Mouse (Mus musculus) CH12.LX (cell line): ENCODE data around the gene Epha6. TPM values are rescaled to one million over a fixed set of nuclear protein-coding genes. Genes with fewer than 3 reads are reported as not detected.

Experiments used
- DNase-seq: peaks from one replicate; pipeline ENCODE4 v3.0.0-alpha.2; 2013; ENCODE audit errors: extremely low read depth
- H3K27ac ChIP-seq: 2 replicates; pipeline ENCODE4 v1.5.1; 2012; ENCODE audit warnings: low read depth, mild to moderate bottlenecking, control low read depth, moderate library complexity; ENCODE audit not compliant: insufficient read depth
- H3K27me3 ChIP-seq: replicated peaks from 2 replicates; pipeline ENCODE3; 2012; ENCODE audit warnings: inconsistent platforms
- H3K36me3 ChIP-seq, 2 experiments: replicated peaks in 1 of 2; 2 replicates each; pipeline versions ENCODE3 to v1.6.1; 2012; ENCODE audit warnings: inconsistent platforms in 1 of 2, low read length in 1 of 2, mild to moderate bottlenecking in 1 of 2, mixed read lengths in 1 of 2, moderate library complexity in 1 of 2; ENCODE audit not compliant: control insufficient read depth in 1 of 2, insufficient read depth in 1 of 2
- H3K4me1 ChIP-seq, 2 experiments: 2 replicates each; pipeline ENCODE4 v1.6.1; 2012; ENCODE audit warnings: inconsistent platforms in 1 of 2, moderate library complexity in 1 of 2; ENCODE audit not compliant: insufficient read depth in 2 of 2, control insufficient read depth in 1 of 2
- H3K4me2 ChIP-seq: 2 replicates; pipeline ENCODE4 v1.6.1; 2012; ENCODE audit warnings: low read depth, mild to moderate bottlenecking, control low read depth; ENCODE audit not compliant: poor library complexity, insufficient read depth, severe bottlenecking
- H3K4me3 ChIP-seq, 3 experiments: fragments of 150-350 bp in 1 of 3; sonication (generic) in 1 of 3; replicated peaks in 1 of 3; 2 replicates each; pipeline versions ENCODE3 to v1.5.1; 2011 to 2012; ENCODE audit warnings: low read depth in 2 of 3, low read length in 2 of 3, mild to moderate bottlenecking in 2 of 3, moderate library complexity in 2 of 3, control low read depth in 1 of 3, improper control_type of control experiment in 1 of 3, inconsistent platforms in 1 of 3, mixed read lengths in 1 of 3; ENCODE audit not compliant: poor library complexity in 1 of 3
- H3K79me2 ChIP-seq: replicated peaks from 2 replicates; pipeline ENCODE4 v1.6.1; 2012; ENCODE audit warnings: mild to moderate bottlenecking, moderate library complexity; ENCODE audit not compliant: control insufficient read depth, poor library complexity, insufficient read depth, severe bottlenecking; ENCODE audit errors: extremely low read depth
- H3K9ac ChIP-seq: 2 replicates; pipeline ENCODE4 v1.6.1; 2012; ENCODE audit warnings: low read depth, mild to moderate bottlenecking, control low read depth, moderate library complexity; ENCODE audit not compliant: insufficient read depth
- H3K9me3 ChIP-seq: replicated peaks from 2 replicates; pipeline ENCODE3; 2012; ENCODE audit warnings: low read length, inconsistent platforms, mixed read lengths
- CTCF ChIP-seq, 2 experiments: IDR thresholded peaks in 1 of 2; conservative IDR thresholded peaks in 1 of 2; 2 replicates each; pipeline ENCODE4 v1.5.1; 2011 to 2012; ENCODE audit warnings: low read depth in 2 of 2, low read length in 2 of 2, improper control_type of control experiment in 1 of 2, inconsistent platforms in 1 of 2, mild to moderate bottlenecking in 1 of 2, moderate library complexity in 1 of 2
- E2F4 ChIP-seq: IDR thresholded peaks from 2 replicates; pipeline ENCODE4 v1.6.1; 2011; ENCODE audit warnings: low read depth, low read length, improper control_type of control experiment; ENCODE audit not compliant: insufficient replicate concordance
- ETS1 ChIP-seq: conservative IDR thresholded peaks from 2 replicates; pipeline ENCODE4 v1.6.1; 2012; ENCODE audit warnings: low read depth, mild to moderate bottlenecking, inconsistent platforms, low read length, improper control_type of control experiment, moderate library complexity
- HCFC1 ChIP-seq: IDR thresholded peaks from 2 replicates; pipeline ENCODE4 v1.6.1; 2012; ENCODE audit warnings: low read depth, mild to moderate bottlenecking, inconsistent platforms, low read length, improper control_type of control experiment
- IRF4 ChIP-seq: IDR thresholded peaks from 2 replicates; pipeline ENCODE4 v1.6.1; 2014; ENCODE audit warnings: low read depth, mild to moderate bottlenecking, inconsistent platforms, low read length, improper control_type of control experiment
- MAZ ChIP-seq: IDR thresholded peaks from 2 replicates; pipeline ENCODE4 v1.6.1; 2012; ENCODE audit warnings: low read depth, mild to moderate bottlenecking, inconsistent platforms, low read length, improper control_type of control experiment, moderate library complexity
- MEF2A ChIP-seq: IDR thresholded peaks from 2 replicates; pipeline ENCODE4 v1.6.1; 2014; ENCODE audit warnings: low read depth, mild to moderate bottlenecking, inconsistent platforms, low read length, improper control_type of control experiment, borderline replicate concordance
- NELFE ChIP-seq: IDR thresholded peaks from 2 replicates; pipeline ENCODE4 v1.6.1; 2011; ENCODE audit warnings: low read depth, low read length, improper control_type of control experiment
- NRF1 ChIP-seq: IDR thresholded peaks from 2 replicates; pipeline ENCODE4 v1.6.1; 2014; ENCODE audit warnings: low read depth, mild to moderate bottlenecking, inconsistent platforms, low read length, improper control_type of control experiment, moderate library complexity
- POLR2AphosphoS2 ChIP-seq: IDR thresholded peaks from 2 replicates; pipeline ENCODE4 v1.6.1; 2011; ENCODE audit warnings: low read depth, low read length, improper control_type of control experiment
- RAD21 ChIP-seq: IDR thresholded peaks from 2 replicates; pipeline ENCODE4 v1.6.1; 2011; ENCODE audit warnings: low read depth, mild to moderate bottlenecking, low read length, improper control_type of control experiment, moderate library complexity
- RCOR1 ChIP-seq: conservative IDR thresholded peaks from 2 replicates; pipeline ENCODE4 v1.6.1; 2012; ENCODE audit warnings: low read depth, mild to moderate bottlenecking, inconsistent platforms, low read length, improper control_type of control experiment
- SIN3A ChIP-seq: IDR thresholded peaks from 2 replicates; pipeline ENCODE4 v1.6.1; 2012; ENCODE audit warnings: low read length, improper control_type of control experiment, inconsistent platforms
- SMC3 ChIP-seq: IDR thresholded peaks from 2 replicates; pipeline ENCODE4 v1.6.1; 2011; ENCODE audit warnings: low read depth, low read length, improper control_type of control experiment
- UBTF ChIP-seq: IDR thresholded peaks from 2 replicates; pipeline ENCODE4 v1.6.1; 2012; ENCODE audit warnings: low read depth, mild to moderate bottlenecking, inconsistent platforms, low read length, improper control_type of control experiment, moderate library complexity
- USF1 ChIP-seq: IDR thresholded peaks from 2 replicates; pipeline ENCODE4 v1.6.1; 2014; ENCODE audit warnings: low read depth, mild to moderate bottlenecking, inconsistent platforms, low read length, improper control_type of control experiment
- USF2 ChIP-seq: conservative IDR thresholded peaks from 2 replicates; pipeline ENCODE4 v1.6.1; 2011; ENCODE audit warnings: low read depth, low read length, improper control_type of control experiment
- ZKSCAN1 ChIP-seq: IDR thresholded peaks from 2 replicates; pipeline ENCODE4 v1.6.1; 2012; ENCODE audit warnings: low read depth, inconsistent platforms, low read length, improper control_type of control experiment, borderline replicate concordance
- ZNF384 ChIP-seq: IDR thresholded peaks from 2 replicates; pipeline ENCODE4 v1.6.1; 2012; ENCODE audit warnings: low read depth, low read length, improper control_type of control experiment, inconsistent platforms
- dilution Hi-C: fragments of 300-500 bp; cut with MboI; formaldehyde crosslinking; loops from 2 replicates; pipeline ENCODE4 v1.14.3; 2020; ENCODE audit warnings: low sequenced_read_pairs; ENCODE audit not compliant: extremely low pct_unique_long_range_greater_than_20kb, extremely low pct_ligation_motif_present
- in situ Hi-C: fragments of 300-500 bp; cut with MboI; formaldehyde crosslinking; loops from 3 replicates; pipeline ENCODE4 v1.14.3; 2019; ENCODE audit warnings: low sequenced_read_pairs, low pct_ligation_motif_present, low pct_unique_long_range_greater_than_20kb, mixed read lengths
- polyA plus RNA-seq: library from polyadenylated mRNA; unstranded; fragments of >175 nt; gene quantifications from 2 replicates; pipeline ENCODE4 v1.2.1, GENCODE M21; 2012; ENCODE audit warnings: low read depth; ENCODE audit not compliant: insufficient read length
- total RNA-seq, 2 experiments: library from RNA; depleted of rRNA; stranded (reverse); fragments of 300-350 nt in 1 of 2; fragments of >200 nt in 1 of 2; gene quantifications; 2 replicates each; pipeline ENCODE4 v1.2.3; 2012 to 2014

The Epha6 gene
- total and polyA plus RNA-seq, 3 experiments: not detected

- Histone ChIP-seq H3K9me3 (peaks cover 11% of the 10 kb centered on the region), H3K27me3 (no peaks in the 10 kb centered on the region), H3K4me1 (no peaks in the 10 kb centered on the region), H3K4me3 (no peak overlapping the region), H3K4me2 (no peak overlapping the region), H3K79me2 (no peaks in the 10 kb centered on the region), H3K27ac (no peak overlapping the region), H3K36me3 (no peaks in the 10 kb centered on the region), H3K9ac (no peak overlapping the region)
- in situ Hi-C loops: no loop called here
- dilution Hi-C loops: no loop called here
- DNase-seq: peak; percentile 3
- TF ChIP-seq IRF4 (no peak), MAZ (no peak), E2F4 (no peak), RCOR1 (no peak), SMC3 (peak; percentile 22; the same call in 1 of the 2 replicates), NRF1 (no peak), NELFE (no peak), POLR2AphosphoS2 (no peak), MEF2A (no peak), HCFC1 (no peak), RAD21 (peak; percentile 17), USF1 (no peak), CTCF (conservative IDR thresholded peaks at IDR 0.05 in 1 of 2, IDR thresholded peaks at IDR 0.05 in 1 of 2; ENCODE audit: low read depth in 2 of 2, low read length in 2 of 2) (peak in 1 of 2 experiments; percentile 27; a peak in 2 of 4 replicates), ETS1 (no peak), SIN3A (no peak), USF2 (no peak), ZNF384 (no peak)
- TF ChIP-seq, all 38 proteins: peak for 3
Measured at GRCm38 (mm10) chr16:60538233-60538632, 67.1 kb downstream of the Epha6 start.

DNA sequence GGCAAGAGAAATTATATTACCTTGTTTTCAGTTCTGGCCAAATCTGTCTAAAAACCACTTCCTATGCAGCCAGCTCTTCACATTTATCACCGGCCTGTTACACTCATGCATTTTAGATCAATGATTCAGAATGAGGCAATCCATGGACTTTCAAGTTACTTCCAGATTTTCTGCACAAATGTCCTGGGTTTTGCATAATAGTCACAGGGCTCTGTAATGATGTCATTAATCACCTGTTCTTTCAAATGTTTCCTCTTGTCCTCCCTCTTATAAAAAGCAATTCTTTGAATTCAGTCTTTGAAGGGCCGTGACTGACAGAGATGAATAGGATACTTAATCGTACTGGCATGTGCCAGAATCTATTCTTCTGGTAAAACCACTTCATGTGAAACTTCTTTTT lies 95.6 kb downstream of the Epha6 start:
- H3K4me1 ChIP-seq: no peaks in the 10 kb centered on the region
- no peak overlapping the region for H3K4me3 ChIP-seq
- H3K27ac ChIP-seq: no peak overlapping the region
- H3K36me3 ChIP-seq: no peaks in the 10 kb centered on the region
- no peak for TF ChIP-seq ZKSCAN1
- TF ChIP-seq UBTF: no peak
- TF ChIP-seq SMC3: no peak
- no peak for TF ChIP-seq MAZ
- in situ Hi-C loops: no loop called here
- DNase-seq: no peak
- no peaks in the 10 kb centered on the region for H3K79me2 ChIP-seq
- no peaks in the 10 kb centered on the region for H3K27me3 ChIP-seq
- H3K9ac ChIP-seq: no peak overlapping the region
- dilution Hi-C loops: no loop called here
- peaks cover 22% of the 10 kb centered on the region for H3K9me3 ChIP-seq
- no peak overlapping the region for H3K4me2 ChIP-seq
